Mouse (Mus musculus): ENCODE data around the gene Sema3g. TPM values are rescaled to one million over a fixed set of nuclear protein-coding genes. Genes with fewer than 3 reads are reported as not detected.

The Sema3g gene
- total and polyA plus RNA-seq, 3 experiments = 0.04 to 0.25 TPM; not detected in 1

DNA sequence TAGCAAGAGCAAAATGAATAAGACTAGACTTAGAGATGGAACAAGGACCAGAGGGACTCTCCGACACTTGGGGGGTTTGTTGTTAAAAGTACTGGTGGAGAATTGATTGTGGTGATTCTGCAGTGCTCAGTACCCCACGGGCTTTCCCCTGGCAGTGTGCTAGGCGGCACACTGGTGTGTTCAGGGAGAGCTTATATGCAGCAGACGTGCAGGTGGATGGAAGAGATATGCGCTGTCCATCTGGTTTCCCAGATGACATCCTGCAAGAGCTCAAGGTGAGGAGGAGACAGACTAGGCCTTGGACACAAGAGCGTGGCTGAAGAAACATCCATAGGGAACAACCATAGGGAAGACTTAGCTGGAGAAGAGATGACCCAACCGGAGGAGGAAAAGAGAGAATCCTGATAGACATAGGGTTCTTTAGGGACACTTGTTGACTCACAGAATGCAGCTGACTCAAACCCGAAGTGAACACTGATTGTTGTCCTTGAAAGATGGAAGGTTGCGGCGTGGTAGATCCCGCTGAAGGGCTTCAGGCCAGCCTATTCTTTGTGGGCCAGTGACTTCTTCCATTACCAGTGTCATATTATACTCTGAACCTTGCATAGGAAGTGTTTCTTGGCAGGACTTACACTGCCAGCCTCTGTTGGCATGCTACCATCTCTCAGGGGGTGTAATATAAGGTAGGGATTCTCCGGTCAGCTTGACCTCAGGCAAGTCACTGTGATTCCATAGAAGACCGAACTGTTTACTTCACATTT, 10.4 kb upstream of the Sema3g start:
- Histone ChIP-seq H3K9me3 (replicated peaks; ENCODE audit: insufficient read depth, low read length) (no peaks in the 10 kb centered on the region), H3K4me3 (ENCODE audit: control insufficient read depth in 1 of 2, insufficient read depth in 1 of 2, low read depth in 2 of 2, low read length in 2 of 2) (peak overlapping the region; percentile 77 to 87), H3K27ac (ENCODE audit: control insufficient read depth, low read depth, low read length) (no peak overlapping the region), H3K79me2 (ENCODE audit: control insufficient read depth, insufficient read depth, low read length, poor library complexity) (peaks cover 19% of the 10 kb centered on the region), H3K27me3 (ENCODE audit: control insufficient read depth in 1 of 2, insufficient read depth in 2 of 2, low read length in 2 of 2) (no peaks in the 10 kb centered on the region), H3K36me3 (ENCODE audit: control insufficient read depth in 1 of 2, insufficient read depth in 2 of 2, low read length in 2 of 2) (peaks cover 3 to 14% of the 10 kb centered on the region in 2 experiments; a peak in 3 of 4 replicates), H3K4me1 (ENCODE audit: control insufficient read depth in 1 of 2, insufficient read depth in 2 of 2, low read length in 2 of 2) (peaks cover 3 to 11% of the 10 kb centered on the region in 2 experiments; a peak in 3 of 4 replicates), H3K9ac (ENCODE audit: control insufficient read depth, low read depth, low read length, poor library complexity, severe bottlenecking) (peak overlapping the region; percentile 77)
- TF ChIP-seq TAL1 (IDR thresholded peaks at IDR 0.05; ENCODE audit: low read length) = peak; percentile 63
- no peak for TF ChIP-seq ZC3H11A (IDR thresholded peaks at IDR 0.05; ENCODE audit: low read depth, low read length)
- TF ChIP-seq TBP (IDR thresholded peaks at IDR 0.05; ENCODE audit: low read depth, low read length) = 0 out of 2 replicates have a peak, but pooled peaks have one; percentile 3
- no peak for DNase-seq (ENCODE audit: low read depth, low spot score)

DNA sequence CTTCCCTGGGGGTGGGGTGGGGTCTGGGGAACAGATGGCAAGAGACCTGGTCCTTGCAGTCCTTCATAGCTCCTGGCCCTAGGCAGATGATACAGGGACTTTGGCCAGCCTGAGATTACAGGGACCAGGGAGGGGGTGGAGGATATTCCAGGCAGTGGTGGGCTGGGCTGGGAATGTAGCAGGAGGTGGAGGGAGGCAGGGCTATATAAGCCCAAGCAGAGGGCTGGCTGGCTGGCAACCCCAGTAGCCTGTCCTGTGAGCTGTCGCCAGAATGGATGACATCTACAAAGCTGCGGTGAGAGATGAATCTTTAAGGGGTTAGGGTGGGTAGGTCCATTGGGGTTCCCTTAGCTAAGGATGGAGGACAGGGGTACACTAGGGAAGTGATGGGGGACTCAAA, 9.6 kb upstream of the Sema3g start, which contains the start of gene Tnnc1:
Gene Tnnc1 (plus strand): TSS at position 229 of the 400 bp plus-strand sequence.
- H3K36me3 ChIP-seq (ENCODE audit: control insufficient read depth in 1 of 2, insufficient read depth in 2 of 2, low read length in 2 of 2) = peaks cover 3 to 10% of the 10 kb centered on the region in 2 experiments; a peak in 3 of 4 replicates
- H3K9ac ChIP-seq (ENCODE audit: control insufficient read depth, low read depth, low read length, poor library complexity, severe bottlenecking) = peak within 1 kb of the TSS; percentile 77
- H3K4me3 ChIP-seq (ENCODE audit: control insufficient read depth in 1 of 2, insufficient read depth in 1 of 2, low read depth in 2 of 2, low read length in 2 of 2) = peak within 1 kb of the TSS; percentile 77 to 87
- H3K79me2 ChIP-seq (ENCODE audit: control insufficient read depth, insufficient read depth, low read length, poor library complexity) = peaks cover 19% of the 10 kb centered on the region
- no peak for DNase-seq (ENCODE audit: low read depth, low spot score)
- H3K4me1 ChIP-seq (ENCODE audit: control insufficient read depth in 1 of 2, insufficient read depth in 2 of 2, low read length in 2 of 2) = peaks cover 3 to 11% of the 10 kb centered on the region in 2 experiments; a peak in 3 of 4 replicates
- H3K27me3 ChIP-seq (ENCODE audit: control insufficient read depth in 1 of 2, insufficient read depth in 2 of 2, low read length in 2 of 2) = no peaks in the 10 kb centered on the region; a peak in 1 of 4 replicates
- no peaks in the 10 kb centered on the region for H3K9me3 ChIP-seq (replicated peaks; ENCODE audit: insufficient read depth, low read length)
- TF ChIP-seq CHD1 (IDR thresholded peaks at IDR 0.05; ENCODE audit: low read depth, low read length) (no peak), TCF12 (IDR thresholded peaks at IDR 0.05; ENCODE audit: low read depth, low read length) (no peak), UBTF (IDR thresholded peaks at IDR 0.05; ENCODE audit: borderline replicate concordance, insufficient read depth, low read depth, low read length) (no peak), ZC3H11A (IDR thresholded peaks at IDR 0.05; ENCODE audit: low read depth, low read length) (no peak), EP300 (IDR thresholded peaks at IDR 0.05; ENCODE audit: low read depth in 1 of 2, low read length in 2 of 2) (no peak), CHD2 (IDR thresholded peaks at IDR 0.05; ENCODE audit: low read length) (no peak), GABPA (IDR thresholded peaks at IDR 0.05; ENCODE audit: low read depth, low read length) (no peak), MYB (IDR thresholded peaks at IDR 0.05; ENCODE audit: low read depth, low read length) (no peak)
- H3K27ac ChIP-seq (ENCODE audit: control insufficient read depth, low read depth, low read length) = no peak within 1 kb of the TSS

DNA sequence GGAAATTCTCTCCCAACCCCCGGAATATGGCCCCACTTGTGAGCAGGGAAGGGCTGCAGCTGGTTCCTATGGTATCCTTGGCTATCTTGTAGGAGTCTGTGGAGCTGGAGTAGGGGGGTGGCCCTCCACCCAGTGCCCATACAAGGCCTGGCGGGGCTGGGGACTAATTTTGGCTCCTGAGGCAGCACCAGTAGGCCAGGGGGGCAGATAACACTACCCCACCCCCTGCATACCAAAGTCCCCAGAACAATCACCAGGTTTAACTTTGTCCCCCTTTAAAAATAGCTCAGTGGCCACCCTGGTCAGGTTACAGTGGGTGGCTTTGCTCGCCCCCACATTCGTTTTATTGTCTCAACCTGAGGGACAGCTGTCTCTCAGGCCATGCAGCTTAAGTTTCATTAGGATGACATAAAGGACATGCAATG, 8.5 kb upstream of the Sema3g start:
- no peak overlapping the region for H3K9ac ChIP-seq (ENCODE audit: control insufficient read depth, low read depth, low read length, poor library complexity, severe bottlenecking)
- no peak overlapping the region for H3K27ac ChIP-seq (ENCODE audit: control insufficient read depth, low read depth, low read length)
- H3K36me3 ChIP-seq (ENCODE audit: control insufficient read depth in 1 of 2, insufficient read depth in 2 of 2, low read length in 2 of 2) = peaks cover 1 to 3% of the 10 kb centered on the region in 2 experiments; a peak in 2 of 4 replicates
- peaks cover 0 to 5% of the 10 kb centered on the region in 2 experiments; a peak in 2 of 4 replicates for H3K27me3 ChIP-seq (ENCODE audit: control insufficient read depth in 1 of 2, insufficient read depth in 2 of 2, low read length in 2 of 2)
- DNase-seq (ENCODE audit: low read depth, low spot score) = no peak
- no peaks in the 10 kb centered on the region for H3K9me3 ChIP-seq (replicated peaks; ENCODE audit: insufficient read depth, low read length)
- peaks cover 19% of the 10 kb centered on the region for H3K79me2 ChIP-seq (ENCODE audit: control insufficient read depth, insufficient read depth, low read length, poor library complexity)
- H3K4me1 ChIP-seq (ENCODE audit: control insufficient read depth in 1 of 2, insufficient read depth in 2 of 2, low read length in 2 of 2) = peaks cover 3 to 11% of the 10 kb centered on the region in 2 experiments; a peak in 3 of 4 replicates
- H3K4me3 ChIP-seq (ENCODE audit: control insufficient read depth in 1 of 2, insufficient read depth in 1 of 2, low read depth in 2 of 2, low read length in 2 of 2) = no peak overlapping the region
- TF ChIP-seq RCOR1 (IDR thresholded peaks at IDR 0.05; ENCODE audit: low read depth, low read length) = no peak
- no peak for TF ChIP-seq POLR2AphosphoS5 (IDR thresholded peaks at IDR 0.05; ENCODE audit: borderline replicate concordance, low read depth, low read length)
- no peak for TF ChIP-seq NELFE (IDR thresholded peaks at IDR 0.05; ENCODE audit: low read depth, low read length)
